Mouse (Mus musculus) CH12F3 (cell line): Measurements from ENCODE around the gene Srp72.

ENCODE experiments used
- in situ Hi-C: fragments of 300-500 bp; cut with MboI; formaldehyde crosslinking; loops from 2 replicates; pipeline ENCODE4 v1.14.3; 2020; ENCODE audit warnings: low sequenced_read_pairs

The Srp72 gene

GRCm38 (mm10) chr5:77039391-77039790 is 64.9 kb downstream of the Srp72 start:
- in situ Hi-C loops: no loop called here

GRCm38 (mm10) chr5:77044362-77044761 is 69.9 kb downstream of the Srp72 start:
- in situ Hi-C loops: no loop called here
